Mouse (Mus musculus): Measurements from ENCODE around the gene Gm47996. TPM values are rescaled to one million over a fixed set of nuclear protein-coding genes. Genes with fewer than 3 reads are reported as not detected.
A peak's percentile ranks its signal among the peaks of the same experiment; 100 is the strongest.
"Not testable (repeated sequence)": the region's sequence is repeated elsewhere in the genome, so short reads cannot be mapped to it uniquely, and the experiment has no call there.

Gm47996 gene
- 0.32 TPM in 1 of 2 replicates, not detected in the other for polyA plus RNA-seq (2016; fragmentation: Nextera tagmentation; extraction: Ambion mirVana)

DNA sequence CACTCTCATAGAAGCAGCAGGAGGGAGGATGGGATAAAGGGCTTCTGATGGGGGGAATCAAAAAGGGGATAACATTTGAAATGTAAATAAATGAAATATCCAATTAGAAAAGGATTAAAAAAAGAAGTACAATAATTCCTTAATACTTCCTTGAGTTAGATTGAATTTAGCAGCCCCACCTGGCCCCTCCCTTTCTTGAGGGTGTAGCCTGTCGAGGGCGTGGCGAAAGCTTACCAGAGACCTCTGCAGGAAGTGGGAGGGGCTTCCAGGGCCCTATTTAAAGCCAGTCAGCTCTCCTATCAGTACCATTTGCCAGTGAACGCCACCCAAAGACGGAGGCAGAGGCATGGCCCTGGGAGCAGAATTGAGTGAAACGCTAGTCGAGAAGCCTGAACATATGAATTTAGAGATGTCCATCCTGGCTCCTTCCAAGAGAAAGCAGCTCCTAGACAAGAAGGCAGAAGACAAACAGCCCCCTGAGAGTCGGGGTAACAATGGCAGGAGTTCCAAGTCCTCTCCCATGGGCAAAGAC is at the start of gene Gm47996:
Gene Gm47996 (plus strand): TSS at position 308 of the 532 bp plus-strand sequence.
- not testable (repeated sequence) for H3K36me3 ChIP-seq; H3K4me2 ChIP-seq; H3K4me1 ChIP-seq (replicated peaks); H3K9ac ChIP-seq; H3K27ac ChIP-seq (ENCODE audit: poor library complexity, severe bottlenecking); ATAC-seq (ENCODE audit: insufficient number of reproducible peaks, low FRiP score); H3K9me3 ChIP-seq (replicated peaks); H3K27me3 ChIP-seq (replicated peaks); H3K4me3 ChIP-seq
- WGBS = 74% methylated on average over 6 of the region's 8 CpGs

DNA sequence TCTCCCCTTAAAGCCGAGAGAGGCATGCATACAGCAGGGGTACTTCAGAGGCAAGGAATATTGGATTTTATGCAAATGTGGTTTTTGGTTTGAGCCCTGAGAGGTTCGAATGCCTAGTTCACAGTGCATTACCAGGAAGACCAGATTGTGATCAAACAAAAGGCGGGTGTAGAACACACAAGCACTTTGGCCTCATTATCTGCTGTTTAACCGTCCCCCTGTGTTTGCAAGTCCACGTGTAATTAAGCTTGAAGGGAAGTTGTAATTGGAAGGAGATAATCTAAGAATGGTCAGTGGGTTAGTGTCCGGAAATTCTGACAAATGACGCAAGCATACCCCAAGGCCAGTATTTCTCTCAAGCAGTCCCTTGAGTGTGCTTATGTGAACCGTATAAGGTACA is 43.9 kb upstream of the Gm47996 start:
- Histone ChIP-seq H3K36me3 (no peaks in the 10 kb centered on the region), H3K4me1 (replicated peaks) (peaks cover 12% of the 10 kb centered on the region; the same call in 1 of the 2 replicates), H3K27me3 (replicated peaks) (no peaks in the 10 kb centered on the region), H3K4me3 (no peak overlapping the region), H3K27ac (ENCODE audit: poor library complexity, severe bottlenecking) (no peak overlapping the region), H3K4me2 (no peak overlapping the region), H3K9ac (no peak overlapping the region), H3K9me3 (replicated peaks) (no peaks in the 10 kb centered on the region)
- WGBS = 39% methylated on average over 8 of the region's 8 CpGs
- no peak for ATAC-seq (ENCODE audit: insufficient number of reproducible peaks, low FRiP score)

DNA sequence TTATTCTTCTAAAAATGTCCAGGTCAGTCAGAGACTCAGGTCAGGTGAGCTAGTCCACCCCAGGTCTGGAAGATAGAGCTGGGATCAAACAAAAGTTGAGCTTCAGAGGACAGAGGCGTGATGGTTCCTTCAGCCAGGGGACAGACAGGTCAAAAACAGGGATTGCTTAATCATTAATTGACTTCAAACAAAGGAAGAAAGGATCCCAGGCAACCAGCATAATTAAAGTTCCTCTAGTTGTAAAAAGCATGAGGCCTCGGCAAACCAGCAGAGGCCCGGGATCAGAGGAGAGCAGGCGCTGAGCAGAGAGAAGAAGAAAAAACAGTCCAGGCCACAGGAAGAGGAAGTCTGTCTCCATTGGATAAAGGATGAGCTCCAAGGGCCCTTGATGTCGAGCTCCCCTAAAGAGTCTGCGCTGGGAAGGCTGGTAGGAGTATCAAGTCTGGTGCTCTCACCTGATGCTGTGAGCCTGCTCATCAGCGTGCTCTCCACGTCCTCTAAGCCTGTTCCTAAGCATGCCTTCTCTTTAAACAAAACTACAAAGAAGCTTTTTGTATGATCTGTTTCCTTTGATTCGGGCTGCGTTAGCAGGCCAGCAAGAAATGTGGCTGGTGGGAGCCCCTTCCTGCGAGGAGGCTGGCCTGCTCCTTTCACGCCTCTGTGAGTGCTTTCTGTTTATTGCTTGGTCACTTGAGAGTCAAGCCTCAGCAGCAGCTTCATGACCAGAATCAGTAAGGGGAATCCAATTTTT is 42.5 kb upstream of the Gm47996 start:
- Histone ChIP-seq H3K4me1 (replicated peaks) (peaks cover 12% of the 10 kb centered on the region; the same call in 1 of the 2 replicates), H3K27ac (ENCODE audit: poor library complexity, severe bottlenecking) (no peak overlapping the region), H3K9ac (no peak overlapping the region), H3K4me2 (no peak overlapping the region), H3K4me3 (no peak overlapping the region), H3K36me3 (no peaks in the 10 kb centered on the region), H3K9me3 (replicated peaks) (no peaks in the 10 kb centered on the region), H3K27me3 (replicated peaks) (no peaks in the 10 kb centered on the region)
- no peak for ATAC-seq (ENCODE audit: insufficient number of reproducible peaks, low FRiP score)
- 48% methylated on average over 12 of the region's 12 CpGs for WGBS

DNA sequence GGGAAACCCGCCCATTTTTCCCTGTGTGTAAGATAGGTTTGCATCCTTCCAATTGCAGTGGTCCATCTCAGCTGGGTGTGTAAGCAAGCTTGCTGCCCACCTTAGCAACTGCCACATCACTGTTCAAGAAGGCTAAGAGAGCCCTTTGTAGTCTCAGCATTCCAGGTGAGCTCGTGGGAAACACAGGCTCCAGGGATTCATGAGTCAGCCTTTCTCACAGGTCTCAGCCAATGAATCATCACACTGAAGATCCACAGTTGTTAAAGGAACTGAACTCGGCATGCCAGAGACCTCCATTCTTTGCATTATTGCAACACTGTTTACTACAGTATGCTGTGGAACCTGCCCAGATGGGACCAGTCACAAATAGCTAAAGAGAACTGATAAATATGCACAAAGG is 41.3 kb upstream of the Gm47996 start:
- Histone ChIP-seq H3K4me1 (replicated peaks) (peaks cover 12% of the 10 kb centered on the region; the same call in 1 of the 2 replicates), H3K9me3 (replicated peaks) (no peaks in the 10 kb centered on the region), H3K4me3 (no peak overlapping the region), H3K9ac (no peak overlapping the region), H3K27ac (ENCODE audit: poor library complexity, severe bottlenecking) (no peak overlapping the region), H3K4me2 (no peak overlapping the region), H3K27me3 (replicated peaks) (no peaks in the 10 kb centered on the region), H3K36me3 (no peaks in the 10 kb centered on the region)
- 72% methylated on average over 3 of the region's 3 CpGs for WGBS
- no peak for ATAC-seq (ENCODE audit: insufficient number of reproducible peaks, low FRiP score)

DNA sequence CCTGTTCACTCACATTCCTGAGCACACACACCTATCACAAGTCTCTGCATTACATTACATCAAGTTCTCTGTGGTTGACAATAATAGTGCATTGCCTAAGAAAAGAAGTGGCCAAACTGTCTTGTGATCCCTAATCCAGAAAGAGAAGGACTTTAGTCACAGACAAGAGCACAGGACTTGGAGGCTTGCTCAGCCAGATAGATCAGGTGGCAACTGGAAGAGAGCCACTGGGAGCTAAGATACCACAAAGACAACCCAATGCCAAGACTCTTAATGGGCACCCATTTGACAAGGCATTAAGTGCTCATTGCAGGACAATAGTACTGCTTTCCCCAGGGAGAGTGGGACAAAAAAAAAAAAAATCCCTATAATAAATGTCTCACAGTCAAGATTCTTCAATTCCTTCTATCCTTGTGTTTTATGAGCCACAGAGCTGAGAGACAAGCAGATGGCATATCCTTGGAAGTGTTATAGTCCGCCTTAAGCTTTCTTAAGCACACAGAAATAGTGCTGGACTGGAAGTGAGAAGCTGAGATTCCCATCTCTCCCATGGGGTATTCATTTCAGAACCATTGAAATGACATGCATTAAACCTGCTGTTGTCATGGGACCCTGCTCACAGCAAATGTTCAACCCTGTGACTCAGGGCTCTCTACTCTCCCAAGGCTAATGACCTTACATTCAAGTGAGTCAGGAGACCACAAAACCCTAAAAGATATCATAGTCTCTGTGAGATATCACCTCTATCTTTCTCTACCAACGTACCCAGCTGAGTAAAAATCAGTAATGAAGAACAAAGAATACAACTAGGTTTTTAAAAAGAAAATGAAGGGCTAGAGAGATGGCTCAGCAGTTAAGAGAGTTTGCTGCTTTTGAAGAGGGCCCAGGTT is 38.1 kb upstream of the Gm47996 start:
- WGBS = 74% methylated on average over 2 of the region's 2 CpGs
- no peak overlapping the region for H3K9ac ChIP-seq
- no peak overlapping the region for H3K4me2 ChIP-seq
- no peaks in the 10 kb centered on the region for H3K27me3 ChIP-seq (replicated peaks)
- ATAC-seq (ENCODE audit: insufficient number of reproducible peaks, low FRiP score) = no peak
- no peaks in the 10 kb centered on the region for H3K9me3 ChIP-seq (replicated peaks)
- no peak overlapping the region for H3K4me3 ChIP-seq
- no peak overlapping the region for H3K27ac ChIP-seq (ENCODE audit: poor library complexity, severe bottlenecking)
- no peaks in the 10 kb centered on the region for H3K36me3 ChIP-seq
- peaks cover 10% of the 10 kb centered on the region for H3K4me1 ChIP-seq (replicated peaks)

DNA sequence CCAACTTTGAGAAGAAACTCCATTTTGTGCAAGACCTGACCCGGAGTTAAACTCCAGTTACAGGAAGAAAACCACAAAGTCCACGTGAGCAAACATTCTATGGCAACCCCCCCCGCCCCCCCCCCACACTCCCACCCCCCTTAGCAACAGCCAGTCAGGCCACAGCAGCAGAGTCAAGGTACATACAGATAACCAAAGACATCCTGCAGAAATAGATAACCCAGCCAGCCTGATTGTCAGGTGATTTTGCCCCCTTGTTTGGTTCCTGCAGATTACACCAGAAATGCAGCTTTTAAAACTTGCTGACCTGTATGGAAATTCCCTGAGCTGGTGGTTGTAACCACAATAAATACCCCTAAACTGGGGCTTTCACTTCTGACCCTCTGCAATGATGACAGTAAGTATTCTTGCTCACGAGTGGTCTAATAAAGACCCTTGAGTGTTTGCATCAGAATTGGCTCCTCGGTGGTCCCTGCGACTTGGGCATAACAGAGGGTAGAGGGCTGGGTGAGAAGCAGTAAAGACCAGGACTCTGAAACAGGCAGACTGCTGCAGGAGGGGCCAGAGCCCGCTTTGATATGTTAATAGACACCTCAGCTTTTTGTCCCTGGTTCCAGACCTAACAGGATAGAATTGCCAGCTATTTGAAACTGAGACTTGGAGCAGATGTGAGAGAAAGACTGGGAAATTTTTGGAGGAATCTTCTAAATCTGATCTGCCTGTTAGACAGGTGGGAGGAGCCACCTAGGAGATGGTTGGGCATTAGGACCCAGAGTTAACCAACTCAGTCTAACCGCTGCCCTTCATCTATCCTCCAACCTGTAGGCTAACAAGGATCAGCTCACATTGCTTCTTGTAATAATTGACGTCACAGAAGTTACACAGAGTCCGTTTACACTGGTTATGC is 32.6 kb upstream of the Gm47996 start:
- Histone ChIP-seq H3K27me3 (replicated peaks) (no peaks in the 10 kb centered on the region), H3K4me3 (peak overlapping the region; percentile 24), H3K9me3 (replicated peaks) (no peaks in the 10 kb centered on the region), H3K27ac (ENCODE audit: poor library complexity, severe bottlenecking) (peak overlapping the region; percentile 6), H3K36me3 (no peaks in the 10 kb centered on the region), H3K4me1 (replicated peaks) (peaks cover 11% of the 10 kb centered on the region), H3K4me2 (peak overlapping the region; percentile 51), H3K9ac (no peak overlapping the region)
- WGBS = 14% methylated on average over 10 of the region's 10 CpGs
- peak; percentile 91 for ATAC-seq (ENCODE audit: insufficient number of reproducible peaks, low FRiP score)

DNA sequence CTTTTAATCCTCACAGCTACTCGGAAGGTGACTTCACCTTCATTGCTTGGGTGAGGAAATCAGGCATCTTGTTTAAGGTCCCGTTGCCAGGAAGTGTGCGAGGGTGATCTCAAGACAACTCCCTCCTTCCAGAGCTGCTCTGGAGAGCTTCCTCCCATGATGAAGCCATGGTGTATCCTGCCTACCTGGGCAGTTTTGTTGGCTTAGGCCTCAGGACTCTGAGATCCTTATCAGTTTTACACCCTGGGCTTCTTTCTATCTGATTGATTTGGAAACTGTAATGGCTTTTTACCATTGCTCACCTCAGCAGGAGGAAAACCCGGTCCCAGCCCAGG is 32.0 kb upstream of the Gm47996 start:
- H3K9me3 ChIP-seq (replicated peaks) = no peaks in the 10 kb centered on the region
- H3K4me2 ChIP-seq = peak overlapping the region; percentile 51
- peak; percentile 57; the same call in 1 of the 2 replicates for ATAC-seq (ENCODE audit: insufficient number of reproducible peaks, low FRiP score)
- H3K4me1 ChIP-seq (replicated peaks) = peaks cover 11% of the 10 kb centered on the region
- no peaks in the 10 kb centered on the region for H3K36me3 ChIP-seq
- 19% methylated on average over 4 of the region's 4 CpGs for WGBS
- peak overlapping the region; percentile 6; the same call in 1 of the 2 replicates for H3K27ac ChIP-seq (ENCODE audit: poor library complexity, severe bottlenecking)
- peak overlapping the region; percentile 24 for H3K4me3 ChIP-seq
- H3K27me3 ChIP-seq (replicated peaks) = no peaks in the 10 kb centered on the region
- H3K9ac ChIP-seq = no peak overlapping the region

DNA sequence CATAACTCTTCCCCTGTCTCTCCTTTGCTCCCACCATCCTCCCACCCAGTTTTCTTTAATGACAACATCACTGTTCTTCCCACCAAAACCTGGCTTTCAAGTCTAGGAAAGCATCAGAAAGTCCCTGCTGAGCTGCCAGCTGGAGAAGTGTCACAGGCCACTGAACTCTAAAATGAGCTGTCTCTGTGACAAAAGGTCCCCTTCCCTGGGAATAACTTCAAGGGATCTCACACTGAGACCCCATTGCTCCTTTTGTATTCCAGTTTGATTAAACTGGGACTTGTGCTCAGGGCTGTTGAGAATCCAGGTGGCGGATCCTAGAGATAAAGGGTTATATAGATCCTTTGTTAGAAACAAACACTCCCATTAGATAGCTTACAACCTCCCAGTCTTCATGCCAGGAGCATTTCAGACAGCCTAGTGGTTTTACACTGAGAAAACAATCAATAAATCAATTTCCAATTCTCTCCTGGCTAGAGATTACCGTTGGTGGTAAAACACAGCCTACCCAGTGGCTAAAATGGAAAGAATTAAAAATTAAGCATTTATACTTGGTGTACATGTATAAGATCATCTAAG is 31.3 kb upstream of the Gm47996 start:
- H3K27ac ChIP-seq (ENCODE audit: poor library complexity, severe bottlenecking) = no peak overlapping the region
- no peak overlapping the region for H3K4me2 ChIP-seq
- H3K4me3 ChIP-seq = no peak overlapping the region
- H3K9me3 ChIP-seq (replicated peaks) = no peaks in the 10 kb centered on the region
- ATAC-seq (ENCODE audit: insufficient number of reproducible peaks, low FRiP score) = no peak
- WGBS = 70% methylated on average over 2 of the region's 2 CpGs
- H3K4me1 ChIP-seq (replicated peaks) = peaks cover 11% of the 10 kb centered on the region
- no peaks in the 10 kb centered on the region for H3K27me3 ChIP-seq (replicated peaks)
- no peaks in the 10 kb centered on the region for H3K36me3 ChIP-seq
- no peak overlapping the region for H3K9ac ChIP-seq

DNA sequence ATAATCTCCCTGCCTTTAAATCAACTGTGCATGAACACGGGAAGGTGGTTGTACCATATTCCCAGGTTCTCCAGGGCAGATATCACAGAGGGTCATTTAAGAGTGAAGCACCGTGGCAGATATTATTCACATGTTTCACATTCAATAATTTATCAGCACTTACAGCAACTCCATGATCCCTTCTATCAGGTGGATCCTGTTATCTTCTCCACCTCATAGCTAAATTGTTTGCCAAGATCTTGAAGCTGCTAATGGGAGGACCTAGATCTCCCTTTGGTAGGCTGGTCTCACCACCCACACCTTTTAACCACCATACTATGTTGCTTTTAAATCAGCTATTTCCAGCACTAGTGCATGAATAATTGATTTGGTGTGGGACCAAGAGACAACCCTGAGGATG is 29.8 kb upstream of the Gm47996 start:
- ATAC-seq (ENCODE audit: insufficient number of reproducible peaks, low FRiP score) = no peak
- Histone ChIP-seq H3K9me3 (replicated peaks) (no peaks in the 10 kb centered on the region), H3K27me3 (replicated peaks) (no peaks in the 10 kb centered on the region), H3K9ac (no peak overlapping the region), H3K27ac (ENCODE audit: poor library complexity, severe bottlenecking) (no peak overlapping the region), H3K4me2 (no peak overlapping the region), H3K36me3 (no peaks in the 10 kb centered on the region), H3K4me1 (replicated peaks) (peaks cover 11% of the 10 kb centered on the region), H3K4me3 (no peak overlapping the region)
- 77% methylated on average over 2 of the region's 2 CpGs for WGBS

DNA sequence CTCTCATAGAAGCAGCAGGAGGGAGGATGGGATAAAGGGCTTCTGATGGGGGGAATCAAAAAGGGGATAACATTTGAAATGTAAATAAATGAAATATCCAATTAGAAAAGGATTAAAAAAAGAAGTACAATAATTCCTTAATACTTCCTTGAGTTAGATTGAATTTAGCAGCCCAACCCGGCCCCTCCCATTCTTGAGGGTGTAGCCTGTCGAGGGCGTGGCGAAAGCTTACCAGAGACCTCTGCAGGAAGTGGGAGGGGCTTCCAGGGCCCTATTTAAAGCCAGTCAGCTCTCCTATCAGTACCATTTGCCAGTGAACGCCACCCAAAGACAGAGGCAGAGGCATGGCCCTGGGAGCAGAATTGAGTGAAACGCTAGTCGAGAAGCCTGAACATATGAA is 27.7 kb upstream of the Gm47996 start, which contains the start of gene Gm47985:
Gene Gm47985 (plus strand): TSS at position 272 of the 400 bp plus-strand sequence.
- H3K4me3 ChIP-seq; H3K4me1 ChIP-seq (replicated peaks); H3K9ac ChIP-seq; H3K36me3 ChIP-seq; H3K27me3 ChIP-seq (replicated peaks); ATAC-seq (ENCODE audit: insufficient number of reproducible peaks, low FRiP score); H3K9me3 ChIP-seq (replicated peaks); H3K27ac ChIP-seq (ENCODE audit: poor library complexity, severe bottlenecking); H3K4me2 ChIP-seq: not testable (repeated sequence)
- WGBS = 100% methylated on average over 1 of the region's 7 CpGs

All from heart, embryonic 12.5 days (tissue).